In genomic region chr14:66499896-66500295, GRCm38 (mm10) we compare ENCODE assay signal across 9 mouse cellular contexts.
DNase-seq lines count a peak whose midpoint lies in the region; ATAC-seq and TF ChIP-seq lines count a peak whose summit lies in the region.
"Had no signal": no experiment of that assay in that cellular context is flagged by ENCODE, and none has a peak within 500 bp of the region (broad histone marks: within the 10 kb centered on the region; RNA-seq: fewer than 3 reads in every experiment).

No protein-coding gene starts in this region.

- H3K4me1 ChIP-seq in hindbrain, postnatal 0 days (ENCODE audit: insufficient read depth, low read length): peaks cover 6% of the 10 kb centered on the region
- peaks cover 19% of the 10 kb centered on the region for H3K4me1 ChIP-seq in midbrain, embryonic 16.5 days (ENCODE audit: control insufficient read depth, insufficient read depth, low read length)
- H3K4me1 ChIP-seq: liver, embryonic 15.5 days had no signal

- peak overlapping the region; percentile 45; the same call in 1 of the 2 replicates for H3K27ac ChIP-seq in hindbrain, postnatal 0 days
- 0 out of 2 replicates have a peak overlapping the region, but pooled peaks have one; percentile 1 for H3K27ac ChIP-seq in midbrain, embryonic 16.5 days (ENCODE audit: low read length)
- H3K27ac ChIP-seq: liver, embryonic 15.5 days had no signal

- 10% methylated on average over 11 of the region's 11 CpGs for WGBS in hindbrain, postnatal 0 days
- WGBS in midbrain, embryonic 16.5 days: 13% methylated on average over 11 of the region's 11 CpGs

- peak overlapping the region; percentile 35 for H3K4me2 ChIP-seq in hindbrain, postnatal 0 days (ENCODE audit: low read depth, low read length)
- peak overlapping the region; percentile 17 for H3K4me2 ChIP-seq in midbrain, embryonic 16.5 days (ENCODE audit: low read length)
- H3K4me2 ChIP-seq: liver, embryonic 15.5 days had no signal

- no peak overlapping the region for H3K9ac ChIP-seq in hindbrain, postnatal 0 days (replicated peaks; ENCODE audit: low read length)
- no peak overlapping the region for H3K9ac ChIP-seq in midbrain, embryonic 16.5 days (ENCODE audit: low read depth, low read length)
- H3K9ac ChIP-seq: liver, embryonic 15.5 days had no signal

- no peak for ATAC-seq in cerebellum, adult (ENCODE audit: insufficient number of reproducible peaks, low FRiP score, low TSS enrichment)
- peak; percentile 87 for ATAC-seq in hindbrain, postnatal 0 days
- peak; percentile 40; the same call in 1 of the 2 replicates for ATAC-seq in midbrain, embryonic 16.5 days

- DNase-seq in cerebellum, adult 11 months: peak; percentile 2
- peak; percentile 16 for DNase-seq in cerebellum, adult 11-12 months
- DNase-seq in frontal cortex, postnatal 36 days (ENCODE audit: low spot score in 2 of 2): peak; percentile 43 to 63
- peak; percentile 88 for DNase-seq in hindbrain, postnatal 0 days (ENCODE audit: low spot score)
- DNase-seq in layer of hippocampus, postnatal 36 days: peak; percentile 76 to 79
- DNase-seq in urinary bladder, postnatal 36 days (ENCODE audit: low spot score in 2 of 2): peak; percentile 27 to 80

- TF ChIP-seq CTCF in hindbrain, postnatal 0 days (IDR thresholded peaks at IDR 0.05; ENCODE audit: low read depth): no peak

- no peaks in the 10 kb centered on the region for H3K9me3 ChIP-seq in hindbrain, postnatal 0 days (ENCODE audit: low read length)
- no peaks in the 10 kb centered on the region for H3K9me3 ChIP-seq in midbrain, embryonic 16.5 days (replicated peaks; ENCODE audit: control insufficient read depth, low read length, poor library complexity, severe bottlenecking)
- H3K9me3 ChIP-seq: liver, embryonic 15.5 days had no signal

- no peak overlapping the region for H3K4me3 ChIP-seq in hindbrain, postnatal 0 days (ENCODE audit: low read length)
- H3K4me3 ChIP-seq in midbrain, embryonic 16.5 days (ENCODE audit: low read depth, low read length): no peak overlapping the region
- H3K4me3 ChIP-seq: liver, embryonic 15.5 days had no signal

- H3K27me3 ChIP-seq in hindbrain, postnatal 0 days (ENCODE audit: insufficient read depth, low read length): no peaks in the 10 kb centered on the region
- H3K27me3 ChIP-seq in midbrain, embryonic 16.5 days (ENCODE audit: control insufficient read depth, insufficient read depth, low read depth, low read length): no peaks in the 10 kb centered on the region
- H3K27me3 ChIP-seq: liver, embryonic 15.5 days had no signal

- H3K36me3 ChIP-seq in hindbrain, postnatal 0 days (ENCODE audit: insufficient read depth, low read length): no peaks in the 10 kb centered on the region
- H3K36me3 ChIP-seq in midbrain, embryonic 16.5 days (ENCODE audit: control insufficient read depth, insufficient read depth, low read length): no peaks in the 10 kb centered on the region
- H3K36me3 ChIP-seq: liver, embryonic 15.5 days had no signal

Comparison
In these comparisons a context has a peak if more than half of its experiments do, and no peak if none do; other contexts are left out.
1. DNase-seq: peak in every context shown above with its lines; median percentile 88 in hindbrain, postnatal 0 days; 78 in layer of hippocampus, postnatal 36 days; 54 in urinary bladder, postnatal 36 days; 53 in frontal cortex, postnatal 36 days; 16 in cerebellum, adult 11-12 months; 2 in cerebellum, adult 11 months.